Mouse (Mus musculus) MEL (cell line): ENCODE results near the gene Eme1.

ENCODE experiments used
- BHLHE40 ChIP-seq: IDR thresholded peaks from 2 replicates; pipeline ENCODE4 v1.6.1; 2012; ENCODE audit warnings: low read depth, mild to moderate bottlenecking, inconsistent platforms, low read length, improper control_type of control experiment, borderline replicate concordance
- CTCF ChIP-seq, 3 experiments: IDR thresholded peaks in 2 of 3; conservative IDR thresholded peaks in 1 of 3; 2 replicates each; pipeline ENCODE4 v1.5.1; 2011 to 2012; ENCODE audit warnings: low read length in 3 of 3, low read depth in 2 of 3, mild to moderate bottlenecking in 2 of 3, improper control_type of control experiment in 1 of 3, inconsistent platforms in 1 of 3, mixed read lengths in 1 of 3, moderate library complexity in 1 of 3; ENCODE audit not compliant: control insufficient read depth in 1 of 3, insufficient read depth in 1 of 3, poor library complexity in 1 of 3, severe bottlenecking in 1 of 3
- ELF1 ChIP-seq: IDR thresholded peaks from 2 replicates; pipeline ENCODE4 v1.6.1; 2014; ENCODE audit warnings: low read depth, mild to moderate bottlenecking, inconsistent platforms, low read length, improper control_type of control experiment, moderate library complexity
- EP300 ChIP-seq, 2 experiments: IDR thresholded peaks; 2 replicates each; pipeline ENCODE4 v1.6.1; 2011; ENCODE audit warnings: improper control_type of control experiment in 2 of 2, low read length in 2 of 2, low read depth in 1 of 2, mild to moderate bottlenecking in 1 of 2
- MAFK ChIP-seq: IDR thresholded peaks from 2 replicates; pipeline ENCODE4 v1.6.1; 2011; ENCODE audit warnings: low read depth, mild to moderate bottlenecking, low read length, improper control_type of control experiment, borderline replicate concordance
- MAZ ChIP-seq: IDR thresholded peaks from 2 replicates; pipeline ENCODE4 v1.6.1; 2012; ENCODE audit warnings: low read depth, mild to moderate bottlenecking, inconsistent platforms, low read length, improper control_type of control experiment
- MEF2A ChIP-seq: IDR thresholded peaks from 2 replicates; pipeline ENCODE4 v1.6.1; 2014; ENCODE audit warnings: low read depth, mild to moderate bottlenecking, inconsistent platforms, low read length, improper control_type of control experiment; ENCODE audit not compliant: poor library complexity, insufficient replicate concordance, severe bottlenecking; ENCODE audit errors: extremely low read depth
- MXI1 ChIP-seq: IDR thresholded peaks from 2 replicates; pipeline ENCODE4 v1.6.1; 2011; ENCODE audit warnings: mild to moderate bottlenecking, low read depth, low read length, improper control_type of control experiment
- POLR2A ChIP-seq, 2 experiments: IDR thresholded peaks; 2 replicates each; pipeline ENCODE4 v1.6.1; 2011 to 2012; ENCODE audit warnings: low read length in 2 of 2, mild to moderate bottlenecking in 2 of 2, control low read depth in 1 of 2, improper control_type of control experiment in 1 of 2, low read depth in 1 of 2, moderate library complexity in 1 of 2; ENCODE audit not compliant: control insufficient read depth in 1 of 2, insufficient read depth in 1 of 2, poor library complexity in 1 of 2
- SIN3A ChIP-seq: IDR thresholded peaks from 2 replicates; pipeline ENCODE4 v1.6.1; 2012; ENCODE audit warnings: low read length, improper control_type of control experiment, inconsistent platforms

DNA sequence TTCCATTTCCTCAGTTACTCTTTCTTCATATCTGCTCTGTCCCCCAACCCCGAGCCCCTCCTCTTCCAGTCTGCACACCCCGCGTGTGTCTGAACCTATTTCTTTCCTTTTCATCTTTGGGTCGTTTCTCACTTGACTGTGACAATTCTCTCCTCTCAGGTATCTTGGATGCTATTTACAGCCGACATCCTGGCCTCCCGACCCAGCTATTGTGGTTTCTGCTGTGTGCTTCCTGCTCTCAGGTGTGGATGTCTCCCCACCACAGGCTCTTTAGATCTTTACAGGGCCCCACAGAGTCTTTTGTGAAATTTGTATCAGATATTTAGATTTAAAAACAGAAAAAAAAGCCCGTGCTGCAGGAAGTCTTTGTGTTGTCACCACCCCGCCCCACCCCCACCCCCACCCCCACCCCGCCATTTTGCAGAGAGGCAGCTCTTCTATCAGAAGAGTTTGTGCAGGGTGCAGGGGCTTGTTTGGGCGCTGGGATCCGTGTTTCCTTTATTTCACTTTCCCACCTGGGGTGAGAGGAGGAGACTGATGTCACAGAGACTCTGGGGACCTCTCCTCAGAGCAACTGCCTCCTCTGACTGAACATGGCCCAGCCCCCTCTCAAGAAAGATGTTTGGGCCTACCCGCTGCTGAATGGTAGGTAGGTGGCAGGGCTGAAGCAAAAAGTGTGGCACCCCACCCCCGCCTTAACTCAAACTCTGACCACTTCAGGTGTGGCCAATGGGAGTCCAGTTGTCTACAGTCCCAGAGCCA lies 44.1 kb upstream of the Eme1 start:
- TF ChIP-seq CTCF (IDR thresholded peaks at IDR 0.05 in 2 of 3, conservative IDR thresholded peaks at IDR 0.05 in 1 of 3; ENCODE audit: control insufficient read depth in 1 of 3, insufficient read depth in 1 of 3, low read depth in 2 of 3, low read length in 3 of 3, poor library complexity in 1 of 3, severe bottlenecking in 1 of 3): no peak
- TF ChIP-seq MEF2A: no peak
- TF ChIP-seq POLR2A (IDR thresholded peaks at IDR 0.05; ENCODE audit: control insufficient read depth in 1 of 2, insufficient read depth in 1 of 2, low read depth in 1 of 2, low read length in 2 of 2, poor library complexity in 1 of 2): no peak
- no peak for TF ChIP-seq MAFK
- TF ChIP-seq ELF1: no peak
- no peak for TF ChIP-seq MXI1
- TF ChIP-seq BHLHE40: no peak
- no peak for TF ChIP-seq SIN3A
- no peak for TF ChIP-seq EP300 (IDR thresholded peaks at IDR 0.05; ENCODE audit: low read depth in 1 of 2, low read length in 2 of 2)
- TF ChIP-seq MAZ: no peak
